Mouse (Mus musculus) erythroblast, embryonic 14.5 days (primary cell): Measurements from ENCODE around the gene Aff3.

ENCODE experiments used
- GATA1 ChIP-seq: IDR thresholded peaks from 2 replicates; pipeline ENCODE4 v1.6.1; 2012; ENCODE audit warnings: low read length, inconsistent platforms, mixed read lengths
- TAL1 ChIP-seq: IDR thresholded peaks from 3 replicates; pipeline ENCODE4 v1.6.1; 2012; ENCODE audit warnings: low read length, inconsistent platforms, mixed read lengths

DNA sequence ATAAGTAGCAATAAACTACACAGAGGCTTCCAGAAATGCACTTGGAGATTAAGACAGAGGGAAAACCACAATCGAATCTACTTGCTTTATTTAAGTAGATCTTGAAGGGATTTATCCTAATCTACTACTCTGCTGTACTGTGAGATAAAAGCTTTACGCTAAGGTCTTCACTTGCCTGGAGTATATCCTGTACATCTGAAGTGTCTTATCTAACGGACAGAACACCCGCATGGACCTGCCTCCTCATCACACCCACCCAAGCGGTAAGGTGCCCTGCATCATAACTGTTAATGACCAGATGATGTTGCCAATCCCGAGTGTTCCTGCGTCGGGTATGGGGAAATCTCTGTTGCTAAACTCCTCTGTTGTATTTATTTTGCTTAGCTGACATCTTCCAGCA lies 209.8 kb downstream of the Aff3 start:
- TF ChIP-seq GATA1, result no peak
- TF ChIP-seq TAL1, result no peak
